In genomic region chr2:91602389-91602788, GRCm38 (mm10) we compare ENCODE assay signal across 16 mouse cellular contexts. TPM values are rescaled to one million over a fixed set of nuclear protein-coding genes. Genes with fewer than 3 reads are reported as not detected.
DNase-seq lines count a peak whose midpoint lies in the region; ATAC-seq and TF ChIP-seq lines count a peak whose summit lies in the region.
"Had no signal": no experiment of that assay in that cellular context is flagged by ENCODE, and none has a peak within 500 bp of the region (broad histone marks: within the 10 kb centered on the region; RNA-seq: fewer than 3 reads in every experiment).

No protein-coding gene starts in this region.

- peak; percentile 29; the same call in 1 of the 2 replicates for TF ChIP-seq CTCF in hindbrain, postnatal 0 days (IDR thresholded peaks at IDR 0.05; ENCODE audit: low read depth)
- peak in 2 of 3 experiments; percentile 18 to 56; a peak in 3 of 6 replicates for TF ChIP-seq CTCF in MEL (IDR thresholded peaks at IDR 0.05 in 2 of 3, conservative IDR thresholded peaks at IDR 0.05 in 1 of 3; ENCODE audit: control insufficient read depth in 1 of 3, insufficient read depth in 1 of 3, low read depth in 2 of 3, low read length in 3 of 3, poor library complexity in 1 of 3, severe bottlenecking in 1 of 3)

- TF ChIP-seq POLR2A in MEL (IDR thresholded peaks at IDR 0.05; ENCODE audit: control insufficient read depth in 1 of 2, insufficient read depth in 1 of 2, low read depth in 1 of 2, low read length in 2 of 2, poor library complexity in 1 of 2) = no peak

- H3K4me3 ChIP-seq in hindbrain, postnatal 0 days (ENCODE audit: low read length) = no peak overlapping the region
- no peak overlapping the region for H3K4me3 ChIP-seq in hindbrain, embryonic 16.5 days (ENCODE audit: low read length)
- H3K4me3 ChIP-seq in midbrain, embryonic 14.5 days (replicated peaks; ENCODE audit: low read depth, low read length) = no peak overlapping the region
- H3K4me3 ChIP-seq in midbrain, embryonic 11.5 days (ENCODE audit: low read depth, low read length) = no peak overlapping the region
- H3K4me3 ChIP-seq in MEL (ENCODE audit: control insufficient read depth in 1 of 2, insufficient read depth in 1 of 2, low read depth in 2 of 2, low read length in 2 of 2) = no peak overlapping the region
- H3K4me3 ChIP-seq in embryonic facial prominence, embryonic 14.5 days (ENCODE audit: low read depth, low read length) = no peak overlapping the region
- H3K4me3 ChIP-seq: embryonic facial prominence, embryonic 12.5 days; forebrain, embryonic 15.5 days; limb, embryonic 10.5 days had no signal

- H3K27ac ChIP-seq in hindbrain, postnatal 0 days = no peak overlapping the region
- no peak overlapping the region for H3K27ac ChIP-seq in hindbrain, embryonic 16.5 days (ENCODE audit: low read depth, low read length)
- H3K27ac ChIP-seq in midbrain, embryonic 14.5 days (replicated peaks; ENCODE audit: low read depth, low read length) = no peak overlapping the region
- H3K27ac ChIP-seq in midbrain, embryonic 11.5 days (ENCODE audit: low read depth, low read length) = no peak overlapping the region
- H3K27ac ChIP-seq in MEL (ENCODE audit: control insufficient read depth, low read depth, low read length) = no peak overlapping the region
- H3K27ac ChIP-seq in embryonic facial prominence, embryonic 14.5 days (replicated peaks; ENCODE audit: low read depth, low read length) = no peak overlapping the region
- H3K27ac ChIP-seq: embryonic facial prominence, embryonic 12.5 days; forebrain, embryonic 15.5 days; limb, embryonic 10.5 days had no signal

- ATAC-seq in hindbrain, postnatal 0 days = no peak
- no peak for ATAC-seq in hindbrain, embryonic 16.5 days
- ATAC-seq in midbrain, embryonic 14.5 days (ENCODE audit: low FRiP score, low TSS enrichment) = no peak
- ATAC-seq in midbrain, embryonic 11.5 days (ENCODE audit: low FRiP score) = no peak
- no peak for ATAC-seq in embryonic facial prominence, embryonic 14.5 days (ENCODE audit: low read depth)
- ATAC-seq in erythroblast, adult 5-6 weeks (replicated peaks; ENCODE audit: low FRiP score, poor library complexity, severe bottlenecking) = no peak
- ATAC-seq in frontal cortex, adult (ENCODE audit: low TSS enrichment) = no peak
- ATAC-seq: forebrain, embryonic 15.5 days had no signal

- no peak overlapping the region for H3K9ac ChIP-seq in hindbrain, postnatal 0 days (replicated peaks; ENCODE audit: low read length)
- no peak overlapping the region for H3K9ac ChIP-seq in hindbrain, embryonic 16.5 days (ENCODE audit: low read depth, low read length)
- no peak overlapping the region for H3K9ac ChIP-seq in midbrain, embryonic 14.5 days (replicated peaks; ENCODE audit: low read length)
- H3K9ac ChIP-seq in midbrain, embryonic 11.5 days (ENCODE audit: low read length) = no peak overlapping the region
- H3K9ac ChIP-seq in MEL (ENCODE audit: control insufficient read depth, low read depth, low read length, poor library complexity, severe bottlenecking) = no peak overlapping the region
- H3K9ac ChIP-seq in embryonic facial prominence, embryonic 14.5 days (ENCODE audit: low read depth, low read length) = no peak overlapping the region
- H3K9ac ChIP-seq: embryonic facial prominence, embryonic 12.5 days; forebrain, embryonic 15.5 days had no signal

- no peaks in the 10 kb centered on the region for H3K9me3 ChIP-seq in hindbrain, postnatal 0 days (ENCODE audit: low read length)
- H3K9me3 ChIP-seq in hindbrain, embryonic 16.5 days (ENCODE audit: control insufficient read depth, low read length) = no peaks in the 10 kb centered on the region
- no peaks in the 10 kb centered on the region for H3K9me3 ChIP-seq in midbrain, embryonic 14.5 days (ENCODE audit: control insufficient read depth, low read length)
- no peaks in the 10 kb centered on the region for H3K9me3 ChIP-seq in midbrain, embryonic 11.5 days (ENCODE audit: control insufficient read depth, low read length)
- no peaks in the 10 kb centered on the region for H3K9me3 ChIP-seq in MEL (replicated peaks; ENCODE audit: insufficient read depth, low read length)
- no peaks in the 10 kb centered on the region for H3K9me3 ChIP-seq in embryonic facial prominence, embryonic 14.5 days (ENCODE audit: control insufficient read depth, low read length)
- H3K9me3 ChIP-seq: embryonic facial prominence, embryonic 12.5 days; forebrain, embryonic 15.5 days; G1E; limb, embryonic 10.5 days had no signal

- no peak for DNase-seq in hindbrain, postnatal 0 days (ENCODE audit: low spot score)
- DNase-seq in midbrain, embryonic 14.5 days = peak; percentile 12
- DNase-seq in midbrain, embryonic 11.5 days (ENCODE audit: low spot score, missing footprints) = no peak
- peak; percentile 49 for DNase-seq in MEL (ENCODE audit: low read depth, low spot score)
- peak; percentile 10 for DNase-seq in embryonic facial prominence, embryonic 14.5 days (ENCODE audit: low spot score)
- DNase-seq: adrenal gland, postnatal 14 days; cerebellum, adult 2 months; kidney, postnatal 25 days; lung, postnatal 4 days had no signal

- no peaks in the 10 kb centered on the region for H3K79me2 ChIP-seq in MEL (ENCODE audit: control insufficient read depth, insufficient read depth, low read length, poor library complexity)

- no peaks in the 10 kb centered on the region for H3K4me1 ChIP-seq in hindbrain, postnatal 0 days (ENCODE audit: insufficient read depth, low read length)
- H3K4me1 ChIP-seq in hindbrain, embryonic 16.5 days (ENCODE audit: control insufficient read depth, insufficient read depth, low read depth, low read length) = no peaks in the 10 kb centered on the region
- no peaks in the 10 kb centered on the region for H3K4me1 ChIP-seq in midbrain, embryonic 14.5 days (ENCODE audit: control insufficient read depth, insufficient read depth, low read length)
- H3K4me1 ChIP-seq in midbrain, embryonic 11.5 days (ENCODE audit: control insufficient read depth, insufficient read depth, low read length) = no peaks in the 10 kb centered on the region
- H3K4me1 ChIP-seq in MEL (ENCODE audit: control insufficient read depth in 1 of 2, insufficient read depth in 2 of 2, low read length in 2 of 2) = no peaks in the 10 kb centered on the region
- no peaks in the 10 kb centered on the region for H3K4me1 ChIP-seq in embryonic facial prominence, embryonic 14.5 days (ENCODE audit: control insufficient read depth, insufficient read depth, low read length)
- H3K4me1 ChIP-seq: embryonic facial prominence, embryonic 12.5 days; forebrain, embryonic 15.5 days; limb, embryonic 10.5 days had no signal

- no peak overlapping the region for H3K4me2 ChIP-seq in hindbrain, postnatal 0 days (ENCODE audit: low read depth, low read length)
- H3K4me2 ChIP-seq in hindbrain, embryonic 16.5 days (ENCODE audit: low read length) = no peak overlapping the region
- no peak overlapping the region for H3K4me2 ChIP-seq in midbrain, embryonic 14.5 days (ENCODE audit: low read length)
- H3K4me2 ChIP-seq in midbrain, embryonic 11.5 days = no peak overlapping the region
- H3K4me2 ChIP-seq in embryonic facial prominence, embryonic 14.5 days (ENCODE audit: low read depth, low read length) = no peak overlapping the region
- H3K4me2 ChIP-seq: embryonic facial prominence, embryonic 12.5 days; forebrain, embryonic 15.5 days had no signal

- peak; percentile 48 for TF ChIP-seq RAD21 in MEL (IDR thresholded peaks at IDR 0.05; ENCODE audit: low read depth, low read length)

- WGBS in hindbrain, postnatal 0 days = 94% methylated on average over 4 of the region's 4 CpGs
- 95% methylated on average over 4 of the region's 4 CpGs for WGBS in hindbrain, embryonic 16.5 days
- WGBS in midbrain, embryonic 14.5 days = 95% methylated on average over 4 of the region's 4 CpGs
- WGBS in midbrain, embryonic 11.5 days = 94% methylated on average over 4 of the region's 4 CpGs
- 86% methylated on average over 4 of the region's 4 CpGs for WGBS in embryonic facial prominence, embryonic 14.5 days

- no peak for TF ChIP-seq EP300 in MEL (IDR thresholded peaks at IDR 0.05; ENCODE audit: low read depth in 1 of 2, low read length in 2 of 2)

- no peaks in the 10 kb centered on the region for H3K27me3 ChIP-seq in hindbrain, postnatal 0 days (ENCODE audit: insufficient read depth, low read length)
- H3K27me3 ChIP-seq in hindbrain, embryonic 16.5 days (replicated peaks; ENCODE audit: control insufficient read depth, insufficient read depth, low read length) = no peaks in the 10 kb centered on the region
- H3K27me3 ChIP-seq in midbrain, embryonic 14.5 days (ENCODE audit: control insufficient read depth, insufficient read depth, low read length) = no peaks in the 10 kb centered on the region
- H3K27me3 ChIP-seq in midbrain, embryonic 11.5 days (ENCODE audit: control insufficient read depth, insufficient read depth, low read length) = no peaks in the 10 kb centered on the region
- no peaks in the 10 kb centered on the region for H3K27me3 ChIP-seq in MEL (ENCODE audit: control insufficient read depth in 1 of 2, insufficient read depth in 2 of 2, low read length in 2 of 2)
- H3K27me3 ChIP-seq in embryonic facial prominence, embryonic 14.5 days (replicated peaks; ENCODE audit: control insufficient read depth, insufficient read depth, low read length) = no peaks in the 10 kb centered on the region
- H3K27me3 ChIP-seq: embryonic facial prominence, embryonic 12.5 days; forebrain, embryonic 15.5 days had no signal

- peaks cover 56% of the 10 kb centered on the region for H3K36me3 ChIP-seq in hindbrain, postnatal 0 days (ENCODE audit: insufficient read depth, low read length)
- peaks cover 46% of the 10 kb centered on the region for H3K36me3 ChIP-seq in hindbrain, embryonic 16.5 days (ENCODE audit: control insufficient read depth, insufficient read depth, low read length)
- H3K36me3 ChIP-seq in midbrain, embryonic 14.5 days (ENCODE audit: control insufficient read depth, insufficient read depth, low read length) = peaks cover 86% of the 10 kb centered on the region
- peaks cover 45% of the 10 kb centered on the region for H3K36me3 ChIP-seq in midbrain, embryonic 11.5 days (ENCODE audit: control insufficient read depth, insufficient read depth, low read length)
- H3K36me3 ChIP-seq in MEL (ENCODE audit: control insufficient read depth in 1 of 2, insufficient read depth in 2 of 2, low read length in 2 of 2) = peaks cover 0 to 32% of the 10 kb centered on the region in 2 experiments; a peak in 2 of 4 replicates
- peaks cover 89% of the 10 kb centered on the region for H3K36me3 ChIP-seq in embryonic facial prominence, embryonic 14.5 days (ENCODE audit: control insufficient read depth, insufficient read depth, low read length)

RNA-seq across cellular contexts. Expression of gene F2, which starts 33.8 kb away (rescaled TPM):
- total RNA-seq in hindbrain, postnatal 0 days (2014; rRNA removed) = not detected in 2 replicates
- polyA plus RNA-seq in hindbrain, postnatal 0 days (2015; fragmentation: Nextera tagmentation; extraction: Ambion mirVana) = 0.14 TPM in 1 of 2 replicates, not detected in the other
- polyA plus RNA-seq in hindbrain, embryonic 16.5 days (2015; fragmentation: Nextera tagmentation; extraction: Ambion mirVana) = 0.08 and 0.32 TPM in 2 replicates
- 0.11 TPM in 2 replicates for polyA plus RNA-seq in midbrain, embryonic 14.5 days (2014; fragmentation: Nextera tagmentation; extraction: Ambion mirVana)
- polyA plus RNA-seq in midbrain, embryonic 11.5 days (2014; fragmentation: Nextera tagmentation; extraction: Ambion mirVana) = 0.07 TPM in 1 of 2 replicates, not detected in the other
- total RNA-seq in MEL (2012; rRNA removed) = 0.04 TPM in 1 of 2 replicates, not detected in the other
- polyA plus RNA-seq in MEL (2012; ENCODE audit: insufficient read depth in 1 of 2, insufficient read length in 2 of 2, low read depth in 1 of 2, low replicate concordance in 2 of 2, missing spikeins in 1 of 2) = under 1 TPM in 1 of 2 experiments, not detected in 1; 0.06 TPM
- 2.0 and 2.1 TPM in 2 replicates for polyA plus RNA-seq in embryonic facial prominence, embryonic 14.5 days (2014; fragmentation: Nextera tagmentation; extraction: Ambion mirVana)
- total RNA-seq in erythroblast, adult 5-6 weeks (2015; ENCODE audit: low replicate concordance) = not detected in 2 replicates
- total RNA-seq in erythroblast, adult 5-6 weeks (2017; ENCODE audit: low replicate concordance) = not detected in 2 replicates
- polyA plus RNA-seq: limb, embryonic 10.5 days had no signal

RNA-seq across cellular contexts. Expression of gene Zfp408, which starts 47.2 kb away (rescaled TPM):
- total RNA-seq in hindbrain, postnatal 0 days (2014; rRNA removed) = 25.7 and 27.8 TPM in 2 replicates
- 12.2 and 12.7 TPM in 2 replicates for polyA plus RNA-seq in hindbrain, postnatal 0 days (2015; fragmentation: Nextera tagmentation; extraction: Ambion mirVana)
- 9.9 and 11.4 TPM in 2 replicates for polyA plus RNA-seq in hindbrain, embryonic 16.5 days (2015; fragmentation: Nextera tagmentation; extraction: Ambion mirVana)
- 8.3 and 10.8 TPM in 2 replicates for polyA plus RNA-seq in midbrain, embryonic 14.5 days (2014; fragmentation: Nextera tagmentation; extraction: Ambion mirVana)
- polyA plus RNA-seq in midbrain, embryonic 11.5 days (2014; fragmentation: Nextera tagmentation; extraction: Ambion mirVana) = 6.3 and 7.5 TPM in 2 replicates
- total RNA-seq in MEL (2012; rRNA removed) = 8.6 and 10.4 TPM in 2 replicates
- 10 to 100 TPM in 1 of 2 experiments, not detected in 1; 16.4 TPM for polyA plus RNA-seq in MEL (2012; ENCODE audit: insufficient read depth in 1 of 2, insufficient read length in 2 of 2, low read depth in 1 of 2, low replicate concordance in 2 of 2, missing spikeins in 1 of 2)
- 4.0 and 5.0 TPM in 2 replicates for polyA plus RNA-seq in embryonic facial prominence, embryonic 14.5 days (2014; fragmentation: Nextera tagmentation; extraction: Ambion mirVana)
- total RNA-seq in erythroblast, adult 5-6 weeks (2015; ENCODE audit: low replicate concordance) = 0.77 and 1.0 TPM in 2 replicates
- 2.1 and 6.5 TPM in 2 replicates for total RNA-seq in erythroblast, adult 5-6 weeks (2017; ENCODE audit: low replicate concordance)

RNA-seq across cellular contexts. Expression of gene Arhgap1, which starts 47.3 kb away (rescaled TPM):
- total RNA-seq in hindbrain, postnatal 0 days (2014; rRNA removed) = 95.8 and 107 TPM in 2 replicates
- polyA plus RNA-seq in hindbrain, postnatal 0 days (2015; fragmentation: Nextera tagmentation; extraction: Ambion mirVana) = 81.9 and 85.1 TPM in 2 replicates
- 89.5 and 98.5 TPM in 2 replicates for polyA plus RNA-seq in hindbrain, embryonic 16.5 days (2015; fragmentation: Nextera tagmentation; extraction: Ambion mirVana)
- polyA plus RNA-seq in midbrain, embryonic 14.5 days (2014; fragmentation: Nextera tagmentation; extraction: Ambion mirVana) = 96.1 and 101 TPM in 2 replicates
- 69.7 and 75.8 TPM in 2 replicates for polyA plus RNA-seq in midbrain, embryonic 11.5 days (2014; fragmentation: Nextera tagmentation; extraction: Ambion mirVana)
- 21.4 and 23.5 TPM in 2 replicates for total RNA-seq in MEL (2012; rRNA removed)
- polyA plus RNA-seq in MEL (2012; ENCODE audit: insufficient read depth in 1 of 2, insufficient read length in 2 of 2, low read depth in 1 of 2, low replicate concordance in 2 of 2, missing spikeins in 1 of 2) = 10 to 100 TPM in 1 of 2 experiments, not detected in 1; 40.1 TPM
- polyA plus RNA-seq in embryonic facial prominence, embryonic 14.5 days (2014; fragmentation: Nextera tagmentation; extraction: Ambion mirVana) = 117 and 120 TPM in 2 replicates
- 39.5 and 46.7 TPM in 2 replicates for total RNA-seq in erythroblast, adult 5-6 weeks (2015; ENCODE audit: low replicate concordance)
- 29.9 and 33.3 TPM in 2 replicates for total RNA-seq in erythroblast, adult 5-6 weeks (2017; ENCODE audit: low replicate concordance)

Comparison
In these comparisons a context has a peak if more than half of its experiments do, and no peak if none do; other contexts are left out.
1. DNase-seq: peak in midbrain, embryonic 14.5 days (single experiment), MEL (single experiment) and embryonic facial prominence, embryonic 14.5 days (single experiment); none in hindbrain, postnatal 0 days (single experiment) and midbrain, embryonic 11.5 days (single experiment).